Mouse (Mus musculus): ENCODE results near the gene Grb2. TPM values are rescaled to one million over a fixed set of nuclear protein-coding genes. Genes with fewer than 3 reads are reported as not detected.

Gene Grb2
- 103 and 108 TPM in 2 replicates for total RNA-seq (2021)
- long read RNA-seq, experiment 1, transcript Grb2-203 (5 exons, 2,683 nt): minor isoform, 6 of 96 reads
- long read RNA-seq, experiment 1, transcript Grb2-201 (6 exons, 2,709 nt): major isoform, 76 of 96 reads
- long read RNA-seq, experiment 1, partial matches to known transcripts: 4 of 96 reads
- long read RNA-seq, experiment 1, other reads (novel, unspliced or antisense): 10 of 96 reads
- long read RNA-seq, experiment 2, transcript Grb2-201 (6 exons, 2,709 nt): major isoform, 48 of 73 reads
- long read RNA-seq, experiment 2, partial matches to known transcripts: 2 of 73 reads
- long read RNA-seq, experiment 2, other reads (novel, unspliced or antisense): 20 of 73 reads

DNA sequence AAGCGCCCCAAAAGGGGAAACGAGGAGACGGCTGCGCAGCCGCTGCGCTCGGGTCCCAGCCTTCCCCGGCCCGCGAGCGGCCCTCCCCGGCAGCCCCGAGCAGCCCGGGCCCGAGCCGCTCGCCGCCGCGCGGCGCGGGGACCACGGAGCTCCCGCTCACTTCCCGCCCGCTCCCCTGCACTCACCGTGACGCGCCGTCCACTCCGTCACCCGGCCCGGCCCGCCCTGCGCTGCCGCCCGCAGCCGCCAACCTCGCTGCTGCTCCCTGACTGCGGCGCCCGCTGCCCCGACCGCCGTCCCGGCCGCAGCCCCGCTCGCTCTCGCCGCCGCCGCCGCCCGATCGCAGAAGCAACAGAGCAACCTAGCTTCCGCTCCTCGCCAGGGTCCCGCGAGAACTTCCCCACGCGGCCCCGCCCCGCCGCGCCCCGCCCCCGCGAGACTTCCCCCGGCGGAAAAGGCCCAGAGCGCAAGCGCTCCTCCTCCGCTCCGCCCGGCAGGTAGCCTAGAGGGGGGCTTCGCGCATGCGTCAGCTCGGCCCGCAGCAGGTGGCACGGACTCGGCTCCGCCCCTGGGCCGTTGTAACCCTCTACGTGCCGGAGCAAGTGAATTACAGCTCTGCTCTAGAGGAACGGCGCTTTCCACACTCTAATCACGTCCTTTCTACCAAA, at the start of gene Grb2:
Grb2 (minus strand) TSS at position 389 of the 668 bp plus-strand sequence.
- peak; percentile 100 for DNase-seq

DNA sequence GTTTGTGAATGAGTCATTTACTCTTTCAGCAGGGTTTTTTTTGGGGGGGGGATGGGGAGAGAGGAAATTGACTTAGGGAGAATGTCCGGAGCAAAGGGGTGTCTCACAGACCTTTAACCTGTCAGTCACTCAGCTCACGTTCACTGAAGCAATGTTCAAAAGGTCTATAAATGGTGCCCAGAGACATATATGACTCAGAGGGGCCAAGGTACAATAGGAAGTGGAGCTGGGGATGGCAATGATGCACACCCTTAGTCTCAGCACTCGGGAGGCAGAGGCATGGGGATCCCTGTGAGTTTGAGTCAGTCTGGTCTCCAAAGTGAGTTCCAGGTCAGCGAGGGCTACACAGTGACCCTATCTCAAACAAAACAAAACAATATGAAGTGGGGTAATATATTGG, 45.1 kb upstream of the Grb2 start:
- no peak for DNase-seq

GRCm38 (mm10) chr11:115752653-115753052, 44.3 kb upstream of the Grb2 start:
- DNase-seq: no peak

DNA sequence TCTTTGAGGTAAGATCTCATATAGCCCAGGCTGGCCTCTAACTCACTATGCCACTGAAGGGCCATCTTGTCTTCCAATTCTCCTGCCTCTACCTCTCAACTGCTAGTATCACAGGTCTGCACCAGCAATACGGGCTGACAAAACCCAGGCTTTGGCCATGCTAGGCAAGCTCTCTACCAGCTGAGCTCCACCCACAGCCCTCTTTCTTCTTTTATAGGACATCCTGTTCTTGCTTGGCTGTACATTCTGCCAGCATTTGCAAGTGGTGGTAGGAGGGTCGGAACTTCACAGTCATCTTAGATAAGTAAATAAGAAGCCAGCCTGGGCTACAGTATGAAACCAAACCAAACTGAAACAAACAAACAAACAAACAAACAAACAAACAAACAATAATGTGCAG, 43.3 kb upstream of the Grb2 start:
- no peak for DNase-seq

- no peak for DNase-seq
Observed at GRCm38 (mm10) chr11:115749834-115750233, 41.4 kb upstream of the Grb2 start.

- DNase-seq: no peak
Observed at GRCm38 (mm10) chr11:115747351-115747750, 39.0 kb upstream of the Grb2 start.

DNA sequence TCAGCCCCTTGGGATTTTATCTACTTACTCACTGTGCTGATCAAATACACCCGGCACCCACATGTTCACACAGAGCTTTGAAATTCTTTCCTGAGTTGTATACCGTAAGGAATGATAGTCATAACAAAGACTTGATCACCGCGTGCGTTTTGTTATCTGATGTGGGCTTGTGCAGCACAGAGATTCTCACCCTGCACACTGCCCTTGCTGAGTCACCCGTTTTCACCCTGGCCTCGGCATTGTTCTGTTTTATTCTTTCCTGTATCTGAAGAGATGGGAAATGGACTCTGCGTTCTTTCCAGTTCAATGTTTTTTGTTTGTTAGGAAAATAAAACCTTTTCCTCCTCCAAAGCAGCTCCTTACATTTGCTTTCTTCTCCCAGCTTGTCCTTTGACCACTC, 38.4 kb upstream of the Grb2 start:
- DNase-seq: peak; percentile 31

DNA sequence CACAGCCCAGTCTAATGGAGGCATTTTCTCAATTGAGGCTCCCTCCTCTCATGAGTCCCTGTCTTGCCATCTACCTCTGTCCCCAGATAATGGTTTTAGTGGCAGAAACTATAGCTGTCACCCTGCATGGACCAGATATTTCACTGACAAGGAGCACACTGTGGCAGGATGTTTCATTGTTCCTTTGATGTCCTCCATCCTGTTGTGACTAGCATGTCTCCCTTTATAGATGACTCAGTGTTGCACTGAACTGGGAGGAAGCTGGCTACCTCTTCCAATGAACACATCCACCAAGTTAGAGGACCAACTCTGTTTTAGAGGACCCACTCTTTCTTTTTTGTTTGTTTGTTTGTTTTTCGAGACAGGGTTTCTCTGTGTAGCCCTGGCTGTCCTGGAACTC, 37.7 kb upstream of the Grb2 start:
- DNase-seq: no peak

DNA sequence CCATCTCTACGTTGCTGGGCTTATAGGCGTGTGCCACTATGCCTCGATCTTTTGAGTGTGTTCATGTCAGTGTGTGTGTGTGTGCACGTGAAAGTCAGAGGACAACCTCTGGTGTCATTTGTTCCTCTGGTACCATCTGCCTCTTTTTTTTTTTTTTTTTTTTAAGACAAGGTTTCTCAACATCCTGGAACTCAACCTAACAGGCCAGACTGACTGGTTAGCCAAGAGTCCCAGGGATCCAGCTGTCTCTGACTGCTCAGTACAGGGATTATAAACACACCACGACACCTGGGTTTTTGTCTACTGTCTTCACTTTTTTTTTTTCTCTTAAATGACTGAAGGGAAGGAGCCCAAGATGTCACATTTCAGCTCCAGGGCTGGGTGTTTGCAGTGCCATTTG, 36.0 kb upstream of the Grb2 start:
- DNase-seq: no peak

DNA sequence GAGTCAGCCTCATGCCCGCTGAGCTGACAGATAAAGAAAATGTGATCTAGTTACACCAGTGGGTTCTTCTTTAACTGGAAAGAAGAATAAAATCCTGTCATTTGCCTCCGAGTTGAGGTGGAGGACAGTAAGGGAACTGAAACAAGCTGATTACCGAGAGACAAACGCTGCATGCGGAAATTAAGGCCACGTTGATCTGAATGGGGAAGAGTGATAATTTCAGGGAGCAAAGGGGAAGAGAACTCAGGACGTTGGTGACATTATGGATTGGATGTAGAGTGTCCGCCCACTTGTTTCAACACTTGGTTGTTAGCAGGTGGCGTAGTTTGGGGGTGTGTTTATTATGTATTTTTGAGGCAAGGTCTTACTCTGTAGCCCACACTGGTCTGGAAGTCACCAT, 34.5 kb upstream of the Grb2 start:
- no peak for DNase-seq

DNA sequence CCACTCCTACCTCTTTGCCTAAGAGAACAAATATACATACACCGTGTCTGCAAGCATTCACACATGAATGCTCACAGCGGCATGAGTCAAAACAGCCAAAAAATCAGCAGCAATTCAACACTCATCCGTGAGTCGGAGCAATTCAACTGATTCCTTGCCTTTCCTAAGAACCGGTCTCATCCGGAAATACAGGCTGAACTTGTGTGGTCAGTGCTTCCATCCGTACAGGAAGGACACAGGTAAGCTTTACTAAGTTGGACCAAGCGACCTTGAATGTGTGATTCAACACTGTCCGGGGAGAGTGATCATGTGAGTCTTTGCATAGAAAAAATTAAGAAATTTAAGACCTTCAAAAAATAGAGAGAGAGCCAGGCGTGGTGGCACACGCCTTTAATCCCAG, 32.7 kb upstream of the Grb2 start:
- no peak for DNase-seq

DNA sequence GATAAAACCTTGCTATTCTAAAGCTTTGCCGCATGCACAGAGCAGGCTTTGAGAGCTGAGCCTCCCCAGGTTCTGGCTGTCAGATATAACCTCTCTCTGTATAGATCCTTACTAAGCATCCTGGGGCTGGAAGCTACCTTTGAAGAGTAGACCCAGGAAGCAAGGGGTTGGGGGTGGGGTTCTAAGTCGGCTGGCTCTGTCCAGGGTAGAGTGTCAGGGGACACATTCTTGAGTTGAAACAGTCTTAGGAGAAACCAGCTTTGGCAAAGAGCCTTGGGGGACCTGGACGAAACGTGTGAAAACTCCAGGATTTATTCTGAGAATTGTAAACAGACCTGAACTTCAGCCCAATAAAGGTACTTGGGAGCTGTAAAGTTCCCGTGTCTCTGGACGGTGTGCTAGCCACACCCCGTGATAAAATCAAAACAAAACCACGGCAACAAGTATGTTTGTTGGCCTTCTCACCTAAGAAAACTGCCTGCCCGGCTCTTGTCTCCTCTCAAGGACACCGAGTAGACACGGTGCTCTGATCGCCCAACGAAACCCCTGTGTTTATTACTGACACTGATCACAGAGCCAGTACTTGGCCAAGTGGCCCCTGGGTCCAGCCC, 30.0 kb upstream of the Grb2 start:
- DNase-seq: peak; percentile 25

- no peak for DNase-seq
Observed at GRCm38 (mm10) chr11:115737608-115738208, 29.3 kb upstream of the Grb2 start.

DNA sequence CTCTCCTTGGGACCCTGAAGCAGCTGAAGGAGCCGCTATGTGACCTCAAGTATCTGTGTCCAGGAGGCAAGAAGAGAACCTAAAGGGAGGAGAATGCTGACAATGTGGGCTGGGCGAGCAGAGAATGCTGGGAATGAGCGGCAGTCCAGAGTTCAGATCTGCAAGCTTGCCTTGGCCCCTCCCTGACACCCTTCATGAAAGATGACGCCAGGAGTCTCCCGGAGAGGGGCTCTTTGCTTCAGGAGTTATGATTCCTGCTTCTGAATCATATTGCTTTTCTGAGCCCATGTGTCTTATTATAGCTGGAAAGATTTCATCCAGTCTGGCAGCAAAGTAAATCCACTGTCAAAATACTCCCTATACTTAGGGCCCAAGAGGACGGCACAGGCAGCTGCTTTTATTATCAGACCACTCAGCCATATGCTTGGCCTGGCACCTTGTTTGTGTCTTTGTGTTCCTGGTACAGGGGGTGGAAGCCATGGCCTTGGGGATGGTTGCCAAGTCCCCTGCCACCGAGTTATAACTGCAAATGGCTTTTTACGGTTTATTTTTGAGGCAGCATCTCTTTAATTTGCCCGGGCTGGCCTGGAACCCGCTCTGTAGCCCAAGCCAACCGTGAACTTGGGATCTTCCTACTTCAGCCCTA, 25.8 kb upstream of the Grb2 start:
- no peak for DNase-seq

DNA sequence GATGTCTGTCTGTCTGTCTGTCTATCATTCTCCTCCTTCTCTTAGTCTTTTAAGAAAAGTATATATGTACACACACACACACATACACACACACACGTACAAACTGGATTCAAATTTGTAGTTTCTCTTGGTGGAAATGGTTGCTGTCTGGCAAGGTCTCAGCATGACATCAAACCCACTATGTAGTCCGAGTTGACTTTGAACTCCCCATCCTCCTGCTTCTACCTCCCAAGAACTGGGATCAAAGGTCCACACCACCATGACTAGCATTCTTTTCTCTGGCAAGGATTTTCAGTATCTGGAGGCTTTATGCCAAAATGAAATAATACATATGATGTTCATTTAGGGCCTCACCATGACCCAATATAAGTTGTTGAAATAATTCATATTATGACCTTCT, 14.8 kb upstream of the Grb2 start:
- DNase-seq: no peak

- peak; percentile 93 for DNase-seq
Observed at GRCm38 (mm10) chr11:115722638-115723037, 14.2 kb upstream of the Grb2 start.

GRCm38 (mm10) chr11:115717660-115718390, 9.4 kb upstream of the Grb2 start:
- peak; percentile 48 for DNase-seq

GRCm38 (mm10) chr11:115716410-115717338, 8.3 kb upstream of the Grb2 start:
- DNase-seq: peak; percentile 39

DNA sequence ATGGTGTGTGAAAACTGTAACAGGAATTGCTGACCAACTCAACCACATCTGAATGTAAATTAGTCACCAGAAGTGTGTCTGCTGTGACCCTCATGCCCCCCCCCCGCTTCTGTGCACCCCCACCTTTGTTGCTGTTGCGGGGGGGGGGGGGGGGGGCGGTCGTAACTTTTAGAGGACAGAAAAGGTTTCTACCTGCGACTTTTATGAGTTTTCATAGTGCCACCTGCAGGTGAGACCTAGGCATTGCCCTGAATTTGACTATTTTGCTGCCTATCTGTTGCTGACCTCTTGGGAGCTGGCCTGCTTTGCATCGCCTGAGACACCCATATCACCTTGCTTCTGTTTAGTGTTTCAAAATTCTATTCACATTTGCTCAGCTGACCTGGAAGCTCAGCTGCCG, 6.1 kb upstream of the Grb2 start:
- DNase-seq: peak; percentile 59

- DNase-seq: no peak
Observed at GRCm38 (mm10) chr11:115713447-115713846, 5.0 kb upstream of the Grb2 start.

Measured in adrenal gland, postnatal 14 days (tissue).